Mouse (Mus musculus): Measurements from ENCODE around the gene Ncor2. TPM values are rescaled to one million over a fixed set of nuclear protein-coding genes. Genes with fewer than 3 reads are reported as not detected.
A peak's percentile ranks its signal among the peaks of the same experiment; 100 is the strongest.

Gene Ncor2
- polyA plus RNA-seq, 1 experiment from 2014 or later, result 27.2 TPM

- no peak for ATAC-seq (ENCODE audit: insufficient number of reproducible peaks, insufficient read depth, low FRiP score, low TSS enrichment, low read depth)
- Histone ChIP-seq H3K4me1 (replicated peaks) (peaks cover 96% of the 10 kb centered on the region), H3K4me3 (replicated peaks) (no peak overlapping the region), H3K9ac (replicated peaks) (no peak overlapping the region), H3K36me3 (no peaks in the 10 kb centered on the region), H3K27me3 (no peaks in the 10 kb centered on the region), H3K4me2 (no peak overlapping the region), H3K9me3 (no peaks in the 10 kb centered on the region), H3K27ac (no peak overlapping the region)
- WGBS, result 70% methylated on average over 5 of the region's 5 CpGs
Observed at GRCm38 (mm10) chr5:125167524-125167923, 11.5 kb downstream of the Ncor2 start.

DNA sequence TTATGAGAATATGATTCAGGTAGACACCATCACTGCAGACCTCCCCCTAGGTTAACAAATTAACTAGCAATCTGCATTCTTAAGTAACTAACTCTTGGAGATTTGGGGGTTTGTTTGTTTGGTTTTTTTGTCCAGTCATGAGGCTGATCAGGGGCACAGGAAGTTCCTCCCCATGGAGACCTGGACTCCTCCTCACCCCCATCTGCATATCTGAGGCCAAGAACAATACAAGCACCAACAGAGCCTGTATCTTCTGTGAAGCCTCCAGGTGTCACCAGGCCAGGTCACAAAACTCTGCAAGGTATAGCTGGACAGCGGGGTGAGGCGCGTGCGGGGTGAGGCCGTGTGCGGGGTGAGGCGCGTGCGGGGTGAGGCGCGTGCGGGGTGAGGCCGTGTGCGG lies 13.0 kb downstream of the Ncor2 start:
- Histone ChIP-seq H3K36me3 (peaks cover 6% of the 10 kb centered on the region; the same call in 1 of the 2 replicates), H3K9me3 (no peaks in the 10 kb centered on the region), H3K9ac (replicated peaks) (no peak overlapping the region), H3K27ac (peak overlapping the region; percentile 85; the same call in 1 of the 2 replicates), H3K4me1 (replicated peaks) (peaks cover 94% of the 10 kb centered on the region), H3K4me2 (no peak overlapping the region), H3K27me3 (no peaks in the 10 kb centered on the region), H3K4me3 (replicated peaks) (no peak overlapping the region)
- no peak for ATAC-seq (ENCODE audit: insufficient number of reproducible peaks, insufficient read depth, low FRiP score, low TSS enrichment, low read depth)
- WGBS, result 84% methylated on average over 14 of the region's 14 CpGs

- peak overlapping the region; percentile 30 for H3K4me2 ChIP-seq
- H3K4me3 ChIP-seq (replicated peaks), result no peak overlapping the region
- H3K27ac ChIP-seq, result peak overlapping the region; percentile 85
- peaks cover 6% of the 10 kb centered on the region; the same call in 1 of the 2 replicates for H3K36me3 ChIP-seq
- no peak for ATAC-seq (ENCODE audit: insufficient number of reproducible peaks, insufficient read depth, low FRiP score, low TSS enrichment, low read depth)
- WGBS, result 24% methylated on average over 12 of the region's 12 CpGs
- H3K9me3 ChIP-seq, result no peaks in the 10 kb centered on the region
- H3K4me1 ChIP-seq (replicated peaks), result peaks cover 94% of the 10 kb centered on the region
- H3K9ac ChIP-seq (replicated peaks), result peak overlapping the region; percentile 38
- H3K27me3 ChIP-seq, result no peaks in the 10 kb centered on the region
Observed at GRCm38 (mm10) chr5:125164465-125165167, 14.4 kb downstream of the Ncor2 start.

- H3K4me2 ChIP-seq, result no peak overlapping the region
- no peak overlapping the region for H3K9ac ChIP-seq (replicated peaks)
- H3K36me3 ChIP-seq, result peaks cover 6% of the 10 kb centered on the region; the same call in 1 of the 2 replicates
- no peaks in the 10 kb centered on the region for H3K9me3 ChIP-seq
- peaks cover 94% of the 10 kb centered on the region for H3K4me1 ChIP-seq (replicated peaks)
- 43% methylated on average over 8 of the region's 8 CpGs for WGBS
- no peak overlapping the region for H3K4me3 ChIP-seq (replicated peaks)
- no peak for ATAC-seq (ENCODE audit: insufficient number of reproducible peaks, insufficient read depth, low FRiP score, low TSS enrichment, low read depth)
- no peaks in the 10 kb centered on the region for H3K27me3 ChIP-seq
- no peak overlapping the region for H3K27ac ChIP-seq
Observed at GRCm38 (mm10) chr5:125163441-125164050, 15.5 kb downstream of the Ncor2 start.

- Histone ChIP-seq H3K27me3 (no peaks in the 10 kb centered on the region), H3K4me2 (no peak overlapping the region), H3K9ac (replicated peaks) (no peak overlapping the region), H3K27ac (peak overlapping the region; percentile 31; the same call in 1 of the 2 replicates), H3K4me1 (replicated peaks) (peaks cover 95% of the 10 kb centered on the region), H3K4me3 (replicated peaks) (no peak overlapping the region), H3K36me3 (peaks cover 6% of the 10 kb centered on the region; the same call in 1 of the 2 replicates), H3K9me3 (no peaks in the 10 kb centered on the region)
- no peak for ATAC-seq (ENCODE audit: insufficient number of reproducible peaks, insufficient read depth, low FRiP score, low TSS enrichment, low read depth)
- 35% methylated on average over 2 of the region's 3 CpGs for WGBS
Observed at GRCm38 (mm10) chr5:125162461-125162860, 16.6 kb downstream of the Ncor2 start.

GRCm38 (mm10) chr5:125159804-125160405 lies 19.1 kb downstream of the Ncor2 start:
- H3K36me3 ChIP-seq, result peaks cover 6% of the 10 kb centered on the region; the same call in 1 of the 2 replicates
- H3K9me3 ChIP-seq, result no peaks in the 10 kb centered on the region
- peak overlapping the region; percentile 53 for H3K4me2 ChIP-seq
- H3K4me1 ChIP-seq (replicated peaks), result peaks cover 98% of the 10 kb centered on the region
- no peaks in the 10 kb centered on the region for H3K27me3 ChIP-seq
- ATAC-seq (ENCODE audit: insufficient number of reproducible peaks, insufficient read depth, low FRiP score, low TSS enrichment, low read depth), result no peak
- H3K4me3 ChIP-seq (replicated peaks), result no peak overlapping the region
- H3K27ac ChIP-seq, result peak overlapping the region; percentile 88
- 37% methylated on average over 14 of the region's 14 CpGs for WGBS
- H3K9ac ChIP-seq (replicated peaks), result 0 out of 2 replicates have a peak overlapping the region, but pooled peaks have one; percentile 5

DNA sequence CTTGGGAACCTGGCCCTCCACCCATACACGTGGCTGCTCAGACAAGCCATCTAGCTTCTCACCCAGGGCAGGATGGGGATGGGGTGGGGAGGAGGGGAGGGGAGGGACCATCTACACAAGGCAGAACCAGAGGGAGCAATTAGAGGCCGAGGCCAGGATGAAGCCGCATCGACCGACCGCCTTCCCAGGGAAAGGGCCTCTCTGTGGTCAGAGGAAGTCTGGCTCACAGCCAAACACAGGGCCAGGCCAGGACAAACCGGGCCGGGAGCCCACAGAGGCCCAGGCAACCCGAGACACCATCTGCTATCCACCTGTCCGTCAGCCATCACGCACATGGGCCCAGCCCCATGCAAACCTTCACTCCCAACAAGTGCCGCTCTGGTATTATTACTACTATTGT lies 19.7 kb downstream of the Ncor2 start:
- WGBS, result 3% methylated on average over 12 of the region's 12 CpGs
- H3K36me3 ChIP-seq, result peaks cover 6% of the 10 kb centered on the region; the same call in 1 of the 2 replicates
- no peaks in the 10 kb centered on the region for H3K27me3 ChIP-seq
- peak overlapping the region; percentile 53 for H3K4me2 ChIP-seq
- no peak overlapping the region for H3K9ac ChIP-seq (replicated peaks)
- H3K4me1 ChIP-seq (replicated peaks), result peaks cover 98% of the 10 kb centered on the region
- peak overlapping the region; percentile 88 for H3K27ac ChIP-seq
- peak overlapping the region; percentile 12; the same call in 1 of the 2 replicates for H3K4me3 ChIP-seq (replicated peaks)
- peak; percentile 75 for ATAC-seq (ENCODE audit: insufficient number of reproducible peaks, insufficient read depth, low FRiP score, low TSS enrichment, low read depth)
- no peaks in the 10 kb centered on the region for H3K9me3 ChIP-seq

GRCm38 (mm10) chr5:125158232-125158961 lies 20.6 kb downstream of the Ncor2 start:
- ATAC-seq (ENCODE audit: insufficient number of reproducible peaks, insufficient read depth, low FRiP score, low TSS enrichment, low read depth), result peak; percentile 2
- Histone ChIP-seq H3K9me3 (no peaks in the 10 kb centered on the region), H3K27ac (peak overlapping the region; percentile 88), H3K36me3 (peaks cover 6% of the 10 kb centered on the region; the same call in 1 of the 2 replicates), H3K27me3 (no peaks in the 10 kb centered on the region), H3K4me3 (replicated peaks) (peak overlapping the region; percentile 12), H3K4me2 (peak overlapping the region; percentile 53), H3K4me1 (replicated peaks) (peaks cover 98% of the 10 kb centered on the region), H3K9ac (replicated peaks) (peak overlapping the region; percentile 27; the same call in 1 of the 2 replicates)
- WGBS, result 8% methylated on average over 21 of the region's 21 CpGs

DNA sequence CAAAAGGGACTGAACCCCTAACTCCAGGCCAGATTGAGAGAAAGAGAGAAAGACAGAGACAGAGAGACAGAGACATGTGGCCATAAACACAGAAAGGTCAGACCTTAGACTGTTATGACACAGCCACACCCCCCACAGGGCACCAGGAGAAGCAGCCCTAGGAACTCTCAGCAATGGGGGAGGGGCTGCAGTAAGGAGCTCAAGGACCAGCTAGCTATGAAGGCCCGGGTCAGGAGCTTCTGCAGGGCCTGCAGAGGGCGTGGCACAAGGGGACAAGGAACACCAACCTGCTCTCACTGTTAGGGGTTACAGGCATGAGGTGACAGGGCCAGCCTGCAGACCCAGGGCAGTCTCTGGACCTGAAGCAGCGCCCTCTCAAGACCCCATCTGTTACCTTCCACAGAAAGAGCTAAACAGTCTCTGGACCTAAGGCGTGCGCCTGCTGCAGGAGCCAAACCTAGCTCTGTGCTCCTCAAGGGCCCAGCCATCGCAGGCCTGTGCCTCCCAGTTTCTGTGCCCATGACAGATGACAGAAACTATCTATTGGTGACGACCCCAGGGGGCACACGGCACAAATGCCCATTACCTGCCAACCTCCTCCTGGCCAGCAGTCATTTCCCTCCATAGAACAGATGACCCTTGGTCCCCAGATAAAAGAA lies 21.5 kb downstream of the Ncor2 start:
- no peak overlapping the region for H3K4me3 ChIP-seq (replicated peaks)
- H3K27me3 ChIP-seq, result no peaks in the 10 kb centered on the region
- H3K36me3 ChIP-seq, result peaks cover 6% of the 10 kb centered on the region; the same call in 1 of the 2 replicates
- peak overlapping the region; percentile 53 for H3K4me2 ChIP-seq
- peak overlapping the region; percentile 88 for H3K27ac ChIP-seq
- WGBS, result 38% methylated on average over 8 of the region's 8 CpGs
- no peaks in the 10 kb centered on the region for H3K9me3 ChIP-seq
- peaks cover 98% of the 10 kb centered on the region for H3K4me1 ChIP-seq (replicated peaks)
- peak overlapping the region; percentile 37 for H3K9ac ChIP-seq (replicated peaks)
- ATAC-seq (ENCODE audit: insufficient number of reproducible peaks, insufficient read depth, low FRiP score, low TSS enrichment, low read depth), result no peak

DNA sequence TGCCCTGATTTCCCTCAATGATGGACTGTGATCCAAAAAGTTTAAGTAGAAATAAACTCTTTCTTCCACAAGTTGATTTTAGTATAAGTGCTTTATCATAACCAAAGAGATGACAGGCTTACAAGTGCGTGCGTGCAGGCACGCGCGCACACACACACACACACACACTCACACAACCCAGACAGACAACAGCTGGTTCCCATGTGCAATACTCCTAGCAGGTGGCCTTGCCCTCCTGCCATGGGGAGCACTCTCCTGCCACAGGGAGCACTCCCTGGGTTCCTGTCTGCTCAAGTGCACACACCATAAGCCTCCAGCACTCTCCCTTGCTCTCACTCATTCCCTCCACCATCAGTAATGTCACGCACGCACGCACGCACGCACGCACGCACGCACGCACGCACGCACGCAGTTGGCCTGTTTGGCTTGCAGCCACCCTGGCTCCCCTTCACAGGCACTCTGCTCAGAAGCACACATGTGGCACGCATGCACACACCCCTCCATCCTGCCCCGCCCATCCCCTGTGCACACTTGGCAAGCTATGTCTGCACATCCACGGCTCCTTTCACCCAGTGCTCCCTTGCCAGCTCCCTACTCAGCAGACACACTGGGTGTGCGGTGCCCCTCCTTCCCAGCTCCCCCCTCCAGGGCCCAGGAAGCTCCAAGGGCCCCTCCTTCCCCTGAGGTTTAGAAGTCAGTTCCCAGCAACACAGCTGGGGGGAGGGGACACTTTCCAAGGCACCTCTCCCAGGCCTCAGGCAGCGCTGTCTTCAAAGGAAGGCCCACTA lies 22.4 kb downstream of the Ncor2 start:
- H3K4me1 ChIP-seq (replicated peaks), result peaks cover 98% of the 10 kb centered on the region
- peak overlapping the region; percentile 88; the same call in 1 of the 2 replicates for H3K27ac ChIP-seq
- no peak for ATAC-seq (ENCODE audit: insufficient number of reproducible peaks, insufficient read depth, low FRiP score, low TSS enrichment, low read depth)
- no peaks in the 10 kb centered on the region for H3K9me3 ChIP-seq
- H3K9ac ChIP-seq (replicated peaks), result peak overlapping the region; percentile 37; the same call in 1 of the 2 replicates
- no peak overlapping the region for H3K4me3 ChIP-seq (replicated peaks)
- 73% methylated on average over 22 of the region's 22 CpGs for WGBS
- H3K36me3 ChIP-seq, result peaks cover 4% of the 10 kb centered on the region; the same call in 1 of the 2 replicates
- H3K4me2 ChIP-seq, result peak overlapping the region; percentile 21
- H3K27me3 ChIP-seq, result no peaks in the 10 kb centered on the region
